Mouse (Mus musculus): ENCODE measurements around the gene Fbxo17.

DNA sequence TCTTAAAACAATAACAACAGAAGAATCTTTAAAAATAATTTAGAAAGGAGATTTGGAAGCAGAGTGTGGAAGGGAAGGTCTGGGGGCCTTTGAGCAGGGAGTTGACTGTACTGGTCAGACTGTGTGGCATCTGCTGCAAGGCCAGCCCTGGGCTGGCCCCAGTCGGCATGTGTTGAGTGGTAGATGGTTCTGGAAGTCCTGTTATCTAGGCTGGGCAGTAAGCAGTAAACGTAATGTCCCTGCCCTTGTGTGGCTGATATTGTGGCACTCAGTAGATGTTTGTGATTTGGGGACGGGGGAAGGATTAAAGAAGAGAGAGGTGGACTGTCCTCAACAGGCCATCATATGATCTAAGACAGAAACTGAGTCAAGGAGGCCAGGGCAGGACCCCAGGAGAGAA, 53.7 kb downstream of the Fbxo17 start:
- TF ChIP-seq GATA1 (IDR thresholded peaks at IDR 0.05; ENCODE audit: borderline replicate concordance, low read length) (no peak), FLI1 (IDR thresholded peaks at IDR 0.05; ENCODE audit: low read length) (no peak)

All from megakaryocyte, embryonic 14.5 days (primary cell).